Mouse (Mus musculus) retina, postnatal 7 days (tissue): Measurements from ENCODE around the gene Kin.

Source experiments
- DNase-seq: peaks from one replicate; pipeline ENCODE4 v3.0.0-alpha.2; 2012; ENCODE audit warnings: low read depth, low spot score

Kin gene

DNA sequence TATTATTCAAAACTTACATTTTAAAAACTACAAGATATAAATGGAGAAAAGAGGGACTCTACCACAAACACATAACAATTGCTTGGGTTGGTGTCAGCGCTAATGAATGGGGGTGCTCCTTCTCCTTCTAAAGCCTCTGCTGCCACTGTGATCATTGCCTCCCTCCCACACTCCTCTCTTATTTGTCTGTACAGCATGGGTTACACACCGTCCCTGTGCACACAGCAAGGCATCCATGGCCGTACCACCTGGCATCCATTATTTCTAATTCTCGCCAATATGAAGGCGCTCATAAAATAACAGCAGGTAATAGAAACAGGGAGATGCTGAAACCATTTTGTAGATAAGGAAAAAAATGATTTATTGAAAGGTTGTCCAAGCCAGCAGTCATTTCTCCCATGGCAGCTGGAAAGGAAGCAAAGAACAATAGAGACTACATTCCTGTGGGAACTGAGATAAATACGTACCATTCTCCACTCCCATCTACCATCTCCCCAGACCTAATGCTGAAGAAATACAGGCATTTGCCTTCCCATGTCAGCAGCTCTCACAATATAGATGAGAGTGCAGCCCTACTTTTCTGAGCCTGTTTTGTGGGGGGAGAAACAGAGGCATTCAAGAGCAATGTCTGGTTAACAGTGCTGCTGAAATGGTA, 28.3 kb downstream of the Kin start:
- no peak for DNase-seq

- no peak for DNase-seq
Measured at GRCm38 (mm10) chr2:10118751-10119150, 38.4 kb downstream of the Kin start.

DNA sequence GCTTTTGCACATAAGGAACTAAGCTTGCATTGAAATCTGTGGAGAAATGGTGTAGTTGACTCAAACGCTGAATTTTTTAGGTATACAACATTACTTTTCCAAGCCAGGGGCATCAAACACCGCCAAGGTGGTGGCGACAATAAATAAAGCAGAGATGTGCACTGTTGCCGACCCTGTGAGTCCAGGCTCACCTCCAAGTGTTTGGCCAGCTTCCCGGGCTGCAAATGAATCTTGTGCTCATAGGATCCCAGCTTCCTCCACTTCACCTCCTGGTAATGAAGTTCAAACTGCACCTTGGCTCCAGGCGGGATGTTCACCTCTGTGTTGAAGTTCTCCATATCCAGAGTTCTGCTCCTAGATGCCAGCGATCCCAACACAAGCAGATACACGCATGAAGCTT, 38.9 kb downstream of the Kin start:
- no peak for DNase-seq

- no peak for DNase-seq
Measured at GRCm38 (mm10) chr2:10121826-10122225, 41.4 kb downstream of the Kin start.

GRCm38 (mm10) chr2:10126122-10126521, 45.7 kb downstream of the Kin start:
- no peak for DNase-seq

- no peak for DNase-seq
Measured at GRCm38 (mm10) chr2:10127471-10127870, 47.1 kb downstream of the Kin start.

DNA sequence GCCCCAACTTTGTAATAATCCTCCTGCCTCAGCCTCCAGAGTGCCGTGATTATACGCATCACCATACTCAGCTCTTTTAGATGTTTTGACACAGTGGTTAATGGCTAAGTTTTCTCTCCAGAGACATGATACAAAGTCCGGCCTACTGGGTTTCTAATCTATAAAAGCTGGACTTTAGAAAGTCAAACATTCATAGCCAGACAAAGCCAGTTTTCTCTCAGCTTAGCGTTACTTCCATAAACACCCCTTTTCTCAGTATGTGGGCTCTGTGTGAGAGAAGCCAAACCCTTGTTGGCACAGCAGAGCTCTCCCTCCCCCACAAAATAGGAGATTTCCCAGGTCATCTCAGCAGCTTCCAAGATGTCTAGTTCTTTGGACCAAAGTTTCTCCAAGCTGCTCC, 48.2 kb downstream of the Kin start:
- no peak for DNase-seq

DNA sequence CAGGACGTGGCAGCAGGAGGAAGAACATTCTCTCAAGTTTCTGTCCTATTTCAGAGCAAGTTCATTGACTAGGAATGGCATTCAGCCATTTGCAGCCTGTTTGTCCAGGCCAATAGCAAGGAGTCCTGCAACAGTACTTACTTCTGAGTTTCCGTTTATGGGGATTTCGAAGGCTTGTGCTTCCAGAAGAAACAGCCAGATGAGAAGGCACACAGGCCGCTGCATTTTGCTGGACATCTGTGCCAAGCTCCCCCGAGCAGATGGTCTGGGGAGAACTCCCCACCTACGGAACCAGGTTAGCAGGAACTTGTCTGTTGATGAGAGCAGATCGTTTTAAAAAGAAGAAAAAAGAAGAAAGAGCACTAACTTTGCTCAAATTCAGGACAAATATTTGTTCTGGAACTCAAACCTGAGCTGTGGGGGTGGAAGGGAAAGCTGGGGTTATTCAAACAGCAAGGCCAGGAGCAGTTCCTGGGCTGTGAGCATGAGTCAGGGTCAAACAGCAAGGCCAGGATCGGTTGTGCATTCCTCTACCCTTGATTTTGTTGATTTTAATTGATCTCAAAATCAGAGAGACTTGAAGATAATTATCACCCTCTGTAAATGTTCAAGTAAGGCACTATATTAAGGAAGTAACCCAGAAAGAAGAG, 50.1 kb downstream of the Kin start:
- no peak for DNase-seq

GRCm38 (mm10) chr2:10131296-10131695, 50.9 kb downstream of the Kin start, which contains the start of gene Itih2:
Itih2 (minus strand) TSS chr2:10131396.
- DNase-seq, result no peak

- DNase-seq, result no peak
Measured at GRCm38 (mm10) chr2:10132128-10132527, 51.7 kb downstream of the Kin start.

DNA sequence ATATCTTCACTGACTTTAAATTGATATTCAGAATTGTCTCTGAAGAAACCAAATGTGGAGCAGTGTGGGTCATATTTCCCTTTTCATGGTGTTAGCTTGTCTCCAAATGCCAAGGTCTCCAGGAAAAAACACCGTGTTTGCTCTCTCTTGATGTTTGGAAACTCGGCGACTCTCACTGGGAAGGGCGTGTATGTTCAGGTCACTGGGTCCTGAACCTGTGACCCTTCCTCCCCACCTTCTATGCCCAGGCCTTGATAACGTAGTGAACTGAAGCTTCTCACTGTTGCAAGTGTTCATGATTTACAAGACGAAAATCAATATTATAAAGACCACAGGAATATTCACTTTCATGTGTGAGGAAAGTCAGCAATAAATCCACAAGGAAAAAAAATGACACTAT, 53.5 kb downstream of the Kin start:
- DNase-seq, result no peak

DNA sequence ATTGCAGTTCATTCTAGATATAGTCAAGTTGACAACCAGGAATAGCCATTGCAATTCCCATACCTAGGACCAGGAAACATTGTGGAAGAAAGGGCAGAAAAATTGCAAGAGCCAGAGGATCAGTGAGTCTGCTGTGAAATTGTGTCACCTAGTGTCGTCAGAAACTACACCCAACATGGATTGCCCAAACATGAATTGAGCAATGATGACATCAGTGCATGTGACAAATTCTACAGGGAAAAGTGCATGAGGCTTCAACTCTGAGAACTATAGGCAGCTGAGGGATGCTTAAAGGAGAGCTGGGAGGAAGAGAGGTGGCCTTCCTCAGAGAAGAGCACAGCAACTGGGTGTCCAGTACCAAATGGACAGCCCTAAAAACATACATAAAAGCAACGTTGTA, 56.9 kb downstream of the Kin start:
- no peak for DNase-seq

DNA sequence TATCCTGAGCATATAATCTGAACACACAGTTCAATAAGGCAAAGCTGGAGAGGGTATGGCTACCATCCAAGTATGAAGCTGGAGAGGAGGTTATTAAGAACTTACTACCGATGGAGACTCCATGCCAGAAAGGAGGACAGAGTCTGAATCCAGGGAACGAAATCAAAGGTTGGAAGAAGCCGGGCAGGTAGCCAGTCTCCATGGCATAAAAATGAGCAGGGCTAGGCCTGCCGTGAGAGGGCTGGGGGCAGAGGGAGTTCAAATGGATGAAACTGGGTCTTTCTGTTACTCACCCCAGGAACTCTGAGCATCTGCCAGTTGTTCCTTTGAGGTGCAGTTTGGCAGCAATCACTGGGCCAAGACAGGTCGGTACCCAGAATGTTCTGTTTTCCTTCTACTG, 60.1 kb downstream of the Kin start:
- DNase-seq, result no peak
